Mouse (Mus musculus) heart, postnatal 36 days (tissue): ENCODE measurements around the gene Mylk. TPM values are rescaled to one million over a fixed set of nuclear protein-coding genes. Genes with fewer than 3 reads are reported as not detected.

Source experiments
- DNase-seq, 2 experiments: peaks; one replicate each; pipeline ENCODE4 v3.0.0; 2021 to 2022
- intact Hi-C: fragments of 180-260 bp; cut with DNase I; formaldehyde crosslinking; loops from one replicate; pipeline ENCODE4 v1.15.1; 2025
- total RNA-seq, 2 experiments: library from RNA; stranded (reverse); gene quantifications; 2 replicates each; pipeline ENCODE4 v1.2.3; 2021

Mylk gene
- total RNA-seq, 2 experiments from 2014 or later: 25.6 to 32.4 TPM

DNA sequence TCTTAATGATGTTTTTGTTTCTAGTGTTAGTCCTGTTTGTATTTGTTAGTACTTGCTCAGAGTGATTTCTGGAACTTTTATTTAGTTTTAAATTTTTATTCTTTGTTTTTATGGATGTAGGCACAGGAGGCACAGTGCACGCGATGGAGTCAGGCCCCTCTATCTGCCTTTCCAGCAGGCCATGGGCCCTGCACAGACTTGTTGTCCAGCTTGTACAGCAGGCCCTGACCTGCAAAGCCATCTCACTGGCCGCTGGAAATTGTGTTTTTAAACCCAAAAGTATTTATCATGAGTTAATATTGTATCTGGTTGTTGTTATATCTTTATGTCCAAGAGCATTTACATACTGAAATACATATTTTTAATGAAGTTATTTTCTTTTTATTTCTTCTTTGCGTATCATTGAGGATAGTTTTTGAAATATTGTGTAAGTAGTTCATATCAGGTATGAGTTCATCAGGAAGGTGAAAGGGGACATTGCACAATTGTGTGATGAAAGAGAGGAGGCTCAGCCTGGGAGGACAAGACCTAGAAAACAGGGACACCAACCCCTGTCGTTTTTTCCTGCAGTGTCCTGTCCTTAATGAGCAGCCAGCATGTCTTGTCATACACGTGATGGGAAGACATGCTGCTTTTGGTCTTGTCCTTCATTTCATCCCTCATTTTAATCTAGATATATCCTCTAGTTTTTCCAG lies 301.2 kb downstream of the Mylk start:
- intact Hi-C loops: no loop called here
- DNase-seq: no peak

GRCm38 (mm10) chr16:35047272-35047969 lies 302.4 kb downstream of the Mylk start:
- DNase-seq: no peak
- intact Hi-C loops: no loop called here

GRCm38 (mm10) chr16:35051066-35051465 lies 306.1 kb downstream of the Mylk start:
- intact Hi-C loops: no loop called here
- DNase-seq: no peak

Other genes with a start within 250 kb of the Mylk start
- gene Kalrn, start 171.7 kb upstream of the Mylk start, total RNA-seq: 10 to 100 TPM; 30.2 to 32.1 TPM
- under 1 TPM in 1 of 2 experiments, not detected in 1; 0.30 TPM for gene Ropn1, start 95.3 kb upstream of the Mylk start, total RNA-seq
- gene Ccdc14, start 54.6 kb upstream of the Mylk start, total RNA-seq: 1 to 10 TPM; 1.8 to 2.4 TPM